Mouse (Mus musculus) ES-E14 (cell line): ENCODE results near the gene 2610507B11Rik.

Experiments
- CHD2 ChIP-seq: IDR thresholded peaks from 2 replicates; pipeline ENCODE4 v1.6.1; 2014; ENCODE audit warnings: mild to moderate bottlenecking, low read depth, low read length, inconsistent platforms
- ZC3H11A ChIP-seq: IDR thresholded peaks from 2 replicates; pipeline ENCODE4 v1.6.1; 2012; ENCODE audit warnings: low read depth, mild to moderate bottlenecking, inconsistent platforms, low read length, borderline replicate concordance
- ZNF384 ChIP-seq: IDR thresholded peaks from 2 replicates; pipeline ENCODE4 v1.6.1; 2012; ENCODE audit warnings: low read depth, low read length, inconsistent platforms

DNA sequence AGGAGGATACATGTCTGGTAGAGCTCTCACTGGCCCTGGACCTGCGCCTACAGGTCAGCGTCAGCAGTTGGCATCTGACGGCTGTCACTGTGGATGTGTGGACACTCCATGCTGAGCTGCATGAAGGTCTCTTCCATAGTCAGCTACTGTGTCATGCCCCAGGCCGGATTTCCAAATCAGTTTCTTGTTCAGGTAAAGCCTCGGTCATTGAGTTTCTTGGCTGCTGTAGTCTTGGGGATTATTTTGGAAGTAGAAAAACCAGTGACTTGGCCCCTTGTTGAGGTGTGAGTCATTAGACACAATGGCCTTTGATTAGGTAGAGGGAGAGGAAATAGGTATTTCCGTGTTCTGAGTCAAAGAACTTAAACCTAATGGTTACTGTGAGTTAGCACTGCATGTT lies 4.0 kb downstream of the 2610507B11Rik start:
- TF ChIP-seq ZC3H11A (no peak), CHD2 (no peak), ZNF384 (no peak)
